Mouse (Mus musculus) hindbrain, embryonic 11.5 days (tissue): ENCODE measurements around the gene Cdc73. TPM values are rescaled to one million over a fixed set of nuclear protein-coding genes. Genes with fewer than 3 reads are reported as not detected.

ENCODE experiments used
- ATAC-seq: fragments of 200-750 bp; cut with Nextera tagmentation; 2 replicates; pipeline ENCODE4 v1.8.0; 2017; ENCODE audit warnings: mild to moderate bottlenecking, moderate TSS enrichment, moderate library complexity; ENCODE audit not compliant: low FRiP score
- DNase-seq: peaks from one replicate; pipeline ENCODE4 v3.0.0-alpha.2; 2015; ENCODE audit warnings: low spot score
- H3K27ac ChIP-seq: fragments of 300-500 bp; sonication (generic); 2 replicates; pipeline ENCODE4 v1.5.1; 2014; ENCODE audit warnings: mild to moderate bottlenecking, low read depth, low read length
- H3K27me3 ChIP-seq: fragments of 300-500 bp; sonication (generic); 2 replicates; pipeline ENCODE4 v1.6.1; 2014; ENCODE audit warnings: mild to moderate bottlenecking, low read length, moderate library complexity, mixed read lengths; ENCODE audit not compliant: control insufficient read depth, insufficient read depth
- H3K36me3 ChIP-seq: fragments of 300-500 bp; sonication (generic); 2 replicates; pipeline ENCODE4 v1.6.1; 2014; ENCODE audit warnings: mild to moderate bottlenecking, low read length, moderate library complexity, mixed read lengths; ENCODE audit not compliant: control insufficient read depth, insufficient read depth
- H3K4me1 ChIP-seq: fragments of 300-500 bp; sonication (generic); replicated peaks from 2 replicates; pipeline ENCODE4 v1.6.1; 2014; ENCODE audit warnings: low read length, mixed read lengths; ENCODE audit not compliant: control insufficient read depth, insufficient read depth
- H3K4me2 ChIP-seq: fragments of 300-500 bp; sonication (generic); replicated peaks from 2 replicates; pipeline ENCODE4 v1.6.1; 2014; ENCODE audit warnings: mild to moderate bottlenecking, low read depth, low read length
- H3K4me3 ChIP-seq: fragments of 300-500 bp; sonication (generic); 2 replicates; pipeline ENCODE4 v1.5.1; 2014; ENCODE audit warnings: low read depth, low read length
- H3K9ac ChIP-seq: fragments of 300-500 bp; sonication (generic); 2 replicates; pipeline ENCODE4 v1.6.1; 2014; ENCODE audit warnings: low read depth, low read length
- H3K9me3 ChIP-seq: fragments of 300-500 bp; sonication (generic); 2 replicates; pipeline ENCODE4 v1.6.1; 2016; ENCODE audit warnings: low read length; ENCODE audit not compliant: control insufficient read depth
- WGBS: fragments of 180-500 bp; shearing (Covaris S2); extraction: QIAGEN DNeasy Blood & Tissue Kit; methylation state at CpG from one replicate; pipeline ENCODE4 v1.1.7; 2014; 5-methylcytosine and 5-hydroxymethylcytosine counted together
- polyA plus RNA-seq: library from polyadenylated mRNA; unstranded; fragments of >200 nt; fragmentation: Nextera tagmentation; extraction: Ambion mirVana; gene quantifications from 2 replicates; pipeline ENCODE4 v1.2.1, GENCODE M21; 2014

The Cdc73 gene
- polyA plus RNA-seq, 1 experiment from 2014 or later: 25.8 TPM

DNA sequence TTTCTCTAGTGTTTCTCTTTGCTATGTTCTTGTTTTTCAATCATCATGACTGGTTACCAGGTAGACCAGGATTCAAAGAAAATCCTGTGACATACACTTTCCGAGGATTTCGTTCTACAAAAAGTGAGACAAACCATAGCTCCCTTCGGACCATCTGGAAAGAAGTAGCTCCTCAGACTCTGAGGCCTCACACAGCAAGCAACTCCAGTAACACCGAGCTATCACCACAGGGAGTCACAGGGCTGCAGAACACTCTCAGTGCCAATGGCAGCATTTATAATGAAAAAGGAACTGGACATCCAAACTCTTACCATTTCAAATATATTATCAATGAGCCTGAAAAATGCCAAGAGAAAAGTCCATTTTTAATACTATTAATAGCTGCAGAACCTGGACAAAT, 56.5 kb downstream of the Cdc73 start:
- 81% methylated on average over 4 of the region's 4 CpGs for WGBS
- no peak for DNase-seq
- no peaks in the 10 kb centered on the region; the same call in 1 of the 2 replicates for H3K36me3 ChIP-seq
- H3K27me3 ChIP-seq: no peaks in the 10 kb centered on the region
- no peak overlapping the region for H3K9ac ChIP-seq
- H3K27ac ChIP-seq: no peak overlapping the region
- no peak overlapping the region for H3K4me3 ChIP-seq
- H3K9me3 ChIP-seq: no peaks in the 10 kb centered on the region
- ATAC-seq: no peak
- no peak overlapping the region for H3K4me2 ChIP-seq
- no peaks in the 10 kb centered on the region for H3K4me1 ChIP-seq

DNA sequence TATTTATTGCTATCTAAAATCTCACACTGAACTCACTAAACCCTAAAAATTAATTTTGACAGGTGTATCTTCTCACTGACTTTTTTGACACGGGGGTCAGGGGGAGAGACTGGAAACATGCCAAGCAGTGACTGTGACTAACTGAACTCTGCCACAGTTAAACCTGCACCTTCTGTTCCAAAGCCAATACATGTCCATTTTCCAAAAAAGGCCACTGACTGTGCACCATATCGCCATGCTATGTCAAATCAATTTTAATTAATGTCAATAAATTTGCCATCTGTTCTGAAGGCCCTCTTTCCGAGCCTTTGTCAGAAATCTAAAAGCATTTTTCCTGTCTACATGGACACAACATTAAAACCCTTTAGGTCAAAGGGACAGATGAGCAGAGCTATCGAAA, 57.3 kb downstream of the Cdc73 start:
- H3K4me3 ChIP-seq: no peak overlapping the region
- no peaks in the 10 kb centered on the region; the same call in 1 of the 2 replicates for H3K36me3 ChIP-seq
- no peaks in the 10 kb centered on the region for H3K27me3 ChIP-seq
- no peak for DNase-seq
- H3K4me2 ChIP-seq: no peak overlapping the region
- WGBS: 66% methylated on average over 4 of the region's 4 CpGs
- H3K27ac ChIP-seq: no peak overlapping the region
- H3K9ac ChIP-seq: no peak overlapping the region
- no peaks in the 10 kb centered on the region for H3K4me1 ChIP-seq
- ATAC-seq: no peak
- no peaks in the 10 kb centered on the region for H3K9me3 ChIP-seq

DNA sequence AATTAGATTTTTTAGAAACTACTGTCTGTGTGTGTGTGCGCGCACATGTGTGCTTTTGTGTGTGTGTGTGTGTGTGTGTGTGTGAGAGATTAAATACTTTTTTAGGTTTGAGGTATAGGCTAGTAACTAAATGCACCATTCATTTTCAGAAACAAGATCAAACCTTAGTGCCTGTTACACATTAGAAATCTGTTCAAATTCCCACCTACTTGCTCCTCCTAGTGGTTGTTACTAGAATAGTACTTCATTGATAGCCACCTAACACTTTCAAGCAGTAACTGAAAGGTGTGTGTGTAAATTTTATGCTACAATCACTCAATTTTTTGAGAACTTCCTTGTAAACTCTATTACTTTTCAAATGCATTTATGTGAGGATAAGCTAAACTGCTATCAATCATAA, 58.5 kb downstream of the Cdc73 start:
- peak; percentile 62 for DNase-seq
- 96% methylated on average over 2 of the region's 2 CpGs for WGBS
- H3K4me3 ChIP-seq: no peak overlapping the region
- H3K4me1 ChIP-seq: no peaks in the 10 kb centered on the region
- H3K4me2 ChIP-seq: no peak overlapping the region
- H3K9ac ChIP-seq: no peak overlapping the region
- no peak overlapping the region for H3K27ac ChIP-seq
- peak; percentile 20; the same call in 1 of the 2 replicates for ATAC-seq
- H3K9me3 ChIP-seq: no peaks in the 10 kb centered on the region
- no peaks in the 10 kb centered on the region for H3K36me3 ChIP-seq
- no peaks in the 10 kb centered on the region for H3K27me3 ChIP-seq

DNA sequence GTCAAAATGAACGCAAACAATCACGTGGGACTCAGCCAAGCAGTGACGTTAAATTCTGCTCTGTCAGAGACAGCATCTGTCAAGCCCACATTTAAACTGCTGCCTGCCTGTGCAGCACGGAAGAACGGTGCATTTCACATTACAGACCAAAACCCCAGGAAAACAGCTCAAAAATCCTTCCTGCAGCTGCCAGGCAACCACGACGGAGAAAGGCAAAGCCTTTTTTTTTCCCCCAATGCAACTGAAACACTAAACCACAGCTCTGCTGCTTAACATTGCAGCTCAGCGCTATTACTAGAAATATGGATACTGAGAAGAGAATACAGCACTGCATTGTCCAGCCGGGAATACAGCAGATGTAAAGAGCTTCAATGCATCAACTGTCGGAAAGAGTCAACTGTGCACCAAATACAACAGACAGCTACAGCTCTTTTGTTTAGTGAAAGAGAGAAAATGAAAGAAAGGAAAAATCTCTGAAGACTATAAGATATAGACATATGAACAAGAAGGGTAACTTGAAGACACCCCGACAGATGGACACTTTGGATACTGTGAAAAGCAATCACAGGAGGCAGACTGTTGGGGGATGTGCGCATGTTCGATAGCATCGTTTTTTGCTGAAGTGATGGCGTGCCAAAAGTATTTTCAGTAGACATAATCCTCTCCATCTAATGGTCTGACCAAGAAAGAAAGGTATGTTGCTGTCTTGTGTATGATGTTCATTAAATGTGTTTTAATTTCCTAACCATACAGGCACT, 61.9 kb downstream of the Cdc73 start, which contains the start of gene B3galt2:
Gene B3galt2, plus strand, starts transcription at position 15 of the 758 bp plus-strand sequence.
- DNase-seq: peak; percentile 41
- H3K9me3 ChIP-seq: no peaks in the 10 kb centered on the region
- H3K27ac ChIP-seq: peak within 1 kb of the TSS; percentile 61
- no peaks in the 10 kb centered on the region for H3K27me3 ChIP-seq
- H3K4me3 ChIP-seq: peak within 1 kb of the TSS; percentile 22
- H3K4me2 ChIP-seq: peak within 1 kb of the TSS; percentile 2
- ATAC-seq: peak; percentile 89
- peak within 1 kb of the TSS; percentile 17; the same call in 1 of the 2 replicates for H3K9ac ChIP-seq
- 53% methylated on average over 15 of the region's 15 CpGs for WGBS
- H3K4me1 ChIP-seq: no peaks in the 10 kb centered on the region
- no peaks in the 10 kb centered on the region for H3K36me3 ChIP-seq

DNA sequence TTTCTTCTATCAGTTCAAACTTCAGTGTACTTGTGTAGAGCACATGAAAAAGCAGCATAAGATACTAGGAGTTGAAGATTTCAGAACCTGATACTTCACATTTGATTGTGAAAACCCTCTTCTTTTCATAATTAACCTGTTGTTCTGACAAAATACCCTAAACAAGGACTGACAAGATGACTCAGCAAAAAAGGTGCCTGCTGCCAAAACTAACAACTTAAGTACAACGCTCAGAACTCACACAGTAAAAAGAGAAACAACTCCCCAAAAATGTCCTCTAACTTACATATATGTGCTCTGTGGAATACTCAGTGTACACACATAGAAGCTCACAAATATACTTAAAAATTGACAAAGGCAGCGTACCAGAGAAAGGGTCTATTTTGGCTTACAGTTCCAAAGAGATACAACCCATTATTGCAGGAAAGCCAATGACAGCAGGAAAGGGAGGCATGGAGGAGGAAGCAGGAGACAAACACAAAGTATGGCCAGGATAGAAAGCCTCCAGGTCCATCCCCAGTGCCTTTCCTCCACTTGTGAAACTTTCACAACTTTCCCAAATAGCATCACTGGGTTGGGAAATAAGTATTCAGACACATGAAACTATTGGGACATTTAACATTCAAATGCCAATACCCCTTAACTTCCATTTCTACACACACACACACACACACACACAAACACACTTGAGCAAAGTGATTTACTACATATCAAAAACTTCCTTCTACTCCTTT, 69.7 kb downstream of the Cdc73 start:
- ATAC-seq (no peak), DNase-seq (no peak)
- Histone ChIP-seq H3K9me3 (no peaks in the 10 kb centered on the region), H3K36me3 (no peaks in the 10 kb centered on the region), H3K4me2 (no peak overlapping the region), H3K27me3 (no peaks in the 10 kb centered on the region), H3K4me1 (no peaks in the 10 kb centered on the region), H3K27ac (no peak overlapping the region), H3K9ac (no peak overlapping the region), H3K4me3 (no peak overlapping the region)
- whole genome bisulfite sequencing: 92% methylated on average over 2 of the region's 2 CpGs

DNA sequence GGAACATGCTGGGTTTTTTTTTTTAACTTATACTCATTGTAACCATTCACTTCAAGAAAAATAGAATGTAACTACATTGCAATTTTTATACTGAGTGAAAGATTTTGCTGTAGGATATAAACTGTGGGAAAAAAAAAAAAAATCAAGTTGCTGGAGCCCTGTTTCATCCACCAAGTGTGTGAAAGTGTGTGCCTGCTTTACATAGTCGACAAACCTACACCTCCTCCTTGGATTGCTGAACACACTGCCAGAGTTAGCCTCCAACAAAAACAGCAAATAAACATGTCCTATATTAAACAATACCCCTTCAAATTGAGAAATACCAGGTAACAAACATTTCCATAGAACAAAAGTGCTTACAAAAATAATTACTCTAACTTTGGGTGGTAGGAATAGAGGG, 70.3 kb downstream of the Cdc73 start:
- DNase-seq (no peak), ATAC-seq (no peak)
- Histone ChIP-seq H3K9ac (no peak overlapping the region), H3K9me3 (no peaks in the 10 kb centered on the region), H3K4me3 (no peak overlapping the region), H3K4me2 (no peak overlapping the region), H3K4me1 (no peaks in the 10 kb centered on the region), H3K27me3 (no peaks in the 10 kb centered on the region), H3K27ac (no peak overlapping the region), H3K36me3 (no peaks in the 10 kb centered on the region)
- 78% methylated on average over 1 of the region's 1 CpGs for WGBS

DNA sequence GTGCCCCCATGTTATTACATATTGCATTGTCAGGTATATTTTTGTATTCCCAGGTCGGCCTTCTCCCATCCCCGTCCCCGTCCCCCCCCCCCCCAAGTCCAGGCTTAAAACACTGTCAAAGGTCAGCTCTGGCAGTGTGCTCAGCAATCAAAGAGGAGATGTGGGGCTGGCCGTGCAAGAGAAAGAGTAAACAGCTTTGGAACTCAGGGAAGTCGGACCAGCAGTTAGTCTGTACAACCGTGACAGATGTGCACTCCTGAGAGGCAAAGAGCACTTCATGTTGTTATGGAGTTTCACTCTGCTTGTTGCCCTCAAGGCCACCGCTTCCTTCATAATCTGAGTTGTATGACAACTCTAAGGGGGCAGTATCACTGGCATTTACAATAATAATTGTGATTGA, 71.4 kb downstream of the Cdc73 start:
- no peaks in the 10 kb centered on the region for H3K4me1 ChIP-seq
- H3K36me3 ChIP-seq: no peaks in the 10 kb centered on the region
- no peak for DNase-seq
- no peak overlapping the region for H3K4me3 ChIP-seq
- no peak for ATAC-seq
- H3K9me3 ChIP-seq: no peaks in the 10 kb centered on the region
- H3K9ac ChIP-seq: no peak overlapping the region
- no peaks in the 10 kb centered on the region for H3K27me3 ChIP-seq
- WGBS: 60% methylated on average over 7 of the region's 7 CpGs
- no peak overlapping the region for H3K27ac ChIP-seq
- no peak overlapping the region for H3K4me2 ChIP-seq

DNA sequence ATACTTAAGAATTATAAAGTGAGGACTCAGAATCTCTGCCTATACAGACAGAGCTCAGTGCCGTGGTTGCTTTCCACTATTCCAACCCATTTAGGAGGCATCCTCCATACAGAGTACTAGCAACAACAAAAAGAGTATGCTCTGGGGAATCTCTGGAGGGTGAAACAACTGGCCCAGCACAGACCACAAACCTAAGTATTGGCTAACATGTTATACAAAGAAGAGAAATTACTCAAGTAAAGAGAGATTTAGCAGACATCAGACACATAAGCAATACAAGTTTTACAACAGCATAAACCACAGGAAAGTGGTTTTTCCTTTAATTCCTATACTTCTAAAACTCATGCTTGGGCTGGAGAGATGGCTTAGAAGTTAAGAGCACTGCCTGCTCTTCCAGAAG, 80.1 kb downstream of the Cdc73 start:
- Histone ChIP-seq H3K4me3 (no peak overlapping the region), H3K27ac (no peak overlapping the region), H3K4me1 (no peaks in the 10 kb centered on the region), H3K36me3 (0 out of 2 replicates have a peak, but pooled peaks cover 2% of the 10 kb centered on the region), H3K27me3 (no peaks in the 10 kb centered on the region), H3K4me2 (no peak overlapping the region), H3K9ac (no peak overlapping the region), H3K9me3 (no peaks in the 10 kb centered on the region)
- WGBS: 97% methylated on average over 1 of the region's 1 CpGs
- ATAC-seq (no peak), DNase-seq (no peak)

DNA sequence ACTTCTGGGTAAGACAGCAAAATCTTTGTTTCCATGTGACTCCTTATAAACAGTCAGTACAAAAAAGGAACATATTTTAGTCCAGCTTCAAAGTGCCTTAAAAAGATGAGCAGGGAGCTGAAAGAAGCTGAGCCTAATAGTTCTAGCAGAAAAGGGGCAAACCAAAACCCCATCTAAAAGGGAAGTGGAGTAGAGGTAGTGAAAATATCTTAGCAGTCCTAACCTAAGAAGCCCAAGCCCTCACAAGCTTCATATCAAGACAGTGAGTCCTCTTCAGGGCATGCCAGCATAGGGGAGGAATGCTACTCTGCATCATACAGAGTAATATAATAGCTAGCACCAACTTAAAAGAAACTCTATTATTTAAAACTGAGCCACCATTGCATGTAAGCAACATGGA, 80.8 kb downstream of the Cdc73 start:
- Histone ChIP-seq H3K27me3 (no peaks in the 10 kb centered on the region), H3K27ac (no peak overlapping the region), H3K9ac (no peak overlapping the region), H3K9me3 (no peaks in the 10 kb centered on the region), H3K4me3 (no peak overlapping the region), H3K4me2 (no peak overlapping the region), H3K36me3 (peaks cover 2% of the 10 kb centered on the region; the same call in 1 of the 2 replicates), H3K4me1 (no peaks in the 10 kb centered on the region)
- DNase-seq: no peak
- ATAC-seq: no peak
